Mouse (Mus musculus) thymus, postnatal 10 days (tissue): ENCODE data around the gene Unkl.
"Not testable (repeated sequence)": the region's sequence is repeated elsewhere in the genome, so short reads cannot be mapped to it uniquely, and the experiment has no call there.

Experiments used
- DNase-seq, 2 experiments: peaks; one replicate each; pipeline ENCODE4 v3.0.0; 2021; ENCODE audit warnings: low spot score in 2 of 2

Gene Unkl

DNA sequence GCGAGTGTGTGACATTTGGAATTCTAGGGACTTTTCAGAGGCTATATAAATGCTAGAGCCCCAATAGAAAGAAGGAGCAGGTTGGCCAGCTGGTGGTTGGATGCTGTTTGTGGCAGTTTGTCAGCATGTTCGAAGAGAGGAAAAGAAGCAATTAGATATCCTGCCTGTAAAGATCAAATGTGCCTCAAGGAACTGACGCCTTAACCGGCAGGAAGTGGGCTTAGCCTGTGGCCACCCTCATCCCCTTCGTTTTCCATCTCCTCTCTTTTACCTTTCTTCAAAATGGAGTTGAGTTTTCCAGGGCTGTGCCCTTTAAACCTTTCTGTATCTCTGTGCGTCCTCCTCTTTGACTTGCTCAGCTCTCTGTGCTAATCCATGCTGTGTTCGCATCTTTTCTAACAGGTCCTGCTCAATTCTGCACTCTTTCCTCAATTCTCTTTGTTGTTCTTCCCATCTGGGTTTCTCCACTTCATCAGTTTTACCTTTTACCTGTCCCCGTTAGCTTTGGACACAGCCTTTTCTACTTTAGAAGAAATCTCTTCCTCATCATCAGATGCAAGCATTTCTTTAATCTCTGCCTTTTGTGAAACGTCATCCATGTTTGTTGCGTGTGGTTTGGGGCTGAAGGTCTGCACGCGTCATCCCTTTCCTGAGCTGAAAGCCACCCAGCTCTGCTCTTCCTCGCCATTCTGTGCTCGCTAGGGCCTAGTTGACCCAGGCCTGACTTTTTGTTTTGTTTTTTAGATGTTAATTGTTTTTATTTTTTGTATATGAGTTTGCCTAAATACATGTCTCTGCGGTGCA, 31.5 kb downstream of the Unkl start:
- peak; percentile 38 to 44 for DNase-seq

DNA sequence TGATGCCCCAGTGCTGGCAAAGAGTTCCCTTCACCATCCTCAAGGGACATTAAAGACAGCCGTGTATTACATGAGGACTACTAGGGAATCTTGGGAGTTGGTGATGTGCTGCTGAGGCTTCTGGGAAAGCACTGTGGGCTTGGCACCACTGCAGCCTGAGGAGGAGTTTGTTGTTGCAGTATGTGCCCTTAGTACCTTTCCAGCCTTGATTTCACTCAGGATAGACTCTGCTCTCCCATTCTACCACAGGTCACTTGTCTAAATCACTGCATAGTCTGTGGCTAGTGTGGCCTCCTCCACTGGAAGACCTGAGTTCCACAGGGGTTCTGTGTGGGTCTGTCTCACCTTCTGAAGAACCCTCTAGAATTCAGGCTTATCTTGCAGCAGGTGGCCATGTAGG, 32.5 kb downstream of the Unkl start:
- DNase-seq, result no peak

DNA sequence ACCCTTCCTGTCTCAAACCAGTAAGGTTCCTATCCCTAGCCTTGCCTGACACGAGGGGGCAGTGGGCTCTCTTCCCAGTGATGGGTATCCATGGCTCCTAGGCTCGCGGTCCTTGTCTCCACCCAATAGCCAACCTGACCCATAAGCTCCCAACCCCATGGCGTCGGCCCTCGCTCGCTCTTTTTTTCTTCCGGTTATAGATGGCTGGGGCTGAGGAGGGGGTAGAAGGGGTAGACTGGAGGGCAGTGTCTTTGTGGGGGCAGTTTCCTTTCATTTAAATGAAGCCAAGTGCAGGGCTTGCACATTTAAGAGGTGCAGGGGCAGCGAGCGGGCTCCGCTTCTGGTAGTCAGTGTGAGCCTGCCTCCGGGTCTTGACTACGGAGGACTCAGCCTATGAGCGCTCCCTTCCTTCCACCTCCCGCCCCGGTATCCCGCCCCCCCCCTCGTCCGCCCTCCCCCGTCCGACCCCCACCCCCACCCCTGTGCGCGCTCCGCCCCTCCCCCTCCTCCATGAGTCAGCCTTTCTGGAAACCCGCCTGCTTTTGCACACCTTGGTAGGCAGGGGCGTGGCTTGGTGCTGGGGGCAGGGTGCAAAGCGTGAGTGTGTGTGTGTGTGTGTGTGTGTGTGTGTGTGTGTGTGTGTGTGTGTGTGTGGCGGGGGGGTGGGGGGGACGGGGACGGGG, 33.8 kb downstream of the Unkl start:
- peak; percentile 81 to 82 for DNase-seq

DNA sequence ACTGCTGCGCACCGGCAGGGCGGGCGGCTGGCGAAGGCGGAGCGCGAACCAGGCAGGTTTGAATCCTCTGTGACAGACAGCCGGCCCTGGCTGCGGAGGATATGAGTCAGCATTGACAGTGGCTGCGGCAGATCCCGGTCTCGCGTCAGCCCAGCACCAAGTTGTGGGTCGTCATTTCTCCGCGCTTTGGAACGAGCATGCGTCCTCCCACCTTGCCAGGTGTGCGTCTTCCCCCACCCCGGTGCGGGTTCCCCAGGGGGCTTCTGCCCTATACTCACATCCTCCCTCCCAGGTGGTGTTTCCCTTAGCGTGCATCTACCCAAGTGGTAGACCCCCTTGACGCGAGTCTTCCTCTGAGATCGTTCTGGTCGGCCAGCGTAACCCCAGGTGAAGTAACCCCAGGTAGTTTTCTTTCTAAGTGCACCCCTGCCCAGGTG, 34.3 kb downstream of the Unkl start:
- peak; percentile 47 to 61 for DNase-seq

DNA sequence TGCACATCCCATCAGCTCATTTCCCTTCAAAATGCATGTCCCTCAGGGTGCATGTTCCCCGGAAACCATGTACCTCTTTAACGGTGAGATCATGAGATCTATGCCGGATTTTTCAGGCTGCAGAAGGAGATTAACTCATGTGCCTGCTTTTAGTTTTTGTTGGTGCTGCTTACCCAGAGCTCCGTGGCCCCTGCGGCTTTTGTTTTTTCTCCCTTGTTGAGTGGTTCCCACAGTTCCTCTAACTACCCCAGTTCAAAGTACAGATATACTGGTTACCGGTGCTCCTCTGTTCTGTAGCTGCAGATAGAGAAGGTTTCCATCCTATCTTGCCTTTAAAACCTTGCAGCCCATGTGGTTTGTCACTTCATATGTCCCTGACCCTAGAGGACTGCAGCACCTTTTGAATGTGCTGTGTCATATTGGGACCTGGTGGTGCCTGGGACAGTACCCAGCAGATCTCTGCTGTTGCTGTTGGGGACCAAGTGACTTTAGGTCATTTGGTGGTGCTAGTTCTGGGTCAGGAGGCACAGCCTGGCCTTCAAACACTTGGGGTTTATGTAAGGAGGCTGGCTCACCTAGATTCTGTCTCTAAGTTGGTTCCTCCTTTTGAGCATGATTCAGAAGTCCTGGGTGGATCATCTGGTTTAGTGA, 34.9 kb downstream of the Unkl start:
- DNase-seq, result peak; percentile 21 to 27

DNA sequence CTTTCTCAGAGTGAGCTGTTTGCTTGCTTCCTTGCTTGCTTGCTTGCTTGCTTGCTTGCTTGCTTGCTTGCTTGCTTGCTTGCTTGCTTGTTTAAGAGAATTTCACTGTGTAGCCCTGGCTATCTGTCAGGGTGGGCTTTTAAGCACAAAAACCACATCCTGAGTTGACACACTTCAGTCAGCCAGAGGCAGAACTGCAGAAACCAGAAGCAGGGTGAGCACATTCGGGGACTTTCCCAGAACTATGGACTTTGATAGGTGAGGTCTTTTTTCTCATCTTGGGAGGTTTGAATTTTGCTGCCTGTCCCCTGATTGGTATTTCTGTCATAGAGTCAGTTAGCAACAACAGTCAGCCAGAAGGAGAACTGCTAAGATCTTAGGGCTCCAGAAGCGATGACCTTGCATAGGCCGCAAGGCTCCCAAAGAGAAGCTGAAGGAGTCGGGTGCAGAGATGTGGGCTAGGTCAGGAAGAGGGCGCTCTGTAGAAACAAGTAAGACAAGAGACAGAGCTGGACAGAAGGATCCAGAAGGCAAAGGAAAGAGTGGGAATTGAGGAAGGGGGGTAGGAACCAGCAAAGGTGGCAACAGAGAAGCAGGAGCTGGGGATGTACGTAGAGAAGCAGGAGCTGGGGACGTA, 36.5 kb downstream of the Unkl start:
- DNase-seq, result peak; percentile 43 to 50

DNA sequence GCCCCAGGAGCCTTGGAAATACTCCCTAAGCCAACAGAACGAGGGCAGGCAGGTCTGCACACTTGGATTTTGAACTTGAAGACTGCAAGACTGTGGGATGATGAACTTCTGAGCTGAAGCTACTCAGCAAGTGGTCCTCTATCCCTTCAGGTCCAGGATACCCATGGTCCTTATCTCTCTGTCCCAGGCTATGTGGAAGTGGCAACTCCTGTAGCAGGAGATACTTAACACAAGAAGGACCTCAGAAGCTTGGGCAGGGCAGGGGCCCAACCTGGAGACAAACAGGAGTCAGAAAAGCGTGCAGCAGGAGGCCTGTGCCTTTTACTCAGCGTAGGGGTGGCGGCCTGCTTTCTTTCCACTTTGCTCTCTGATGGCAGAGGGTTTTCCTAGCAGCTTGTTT, 37.5 kb downstream of the Unkl start:
- DNase-seq, result no peak

DNA sequence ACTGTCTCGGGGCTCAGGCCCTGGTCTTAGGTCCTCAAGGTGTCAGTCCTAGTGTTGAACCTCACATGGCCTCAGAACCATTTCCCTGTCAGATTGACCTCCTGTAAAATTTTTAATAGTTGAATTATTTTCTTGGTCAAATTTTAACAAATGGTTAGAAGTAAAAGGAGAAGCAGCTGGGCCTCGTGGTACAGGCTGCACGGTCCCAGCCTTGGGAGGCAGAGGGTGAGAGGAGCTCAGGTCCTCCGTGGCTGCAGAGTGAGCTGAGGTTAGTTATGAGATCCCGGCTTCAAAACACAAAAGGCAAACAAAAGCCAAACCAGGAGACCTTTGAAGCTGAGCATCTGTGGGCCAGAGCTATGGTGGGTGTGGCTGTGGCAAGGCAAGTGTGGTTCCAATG, 39.8 kb downstream of the Unkl start:
- no peak for DNase-seq

DNA sequence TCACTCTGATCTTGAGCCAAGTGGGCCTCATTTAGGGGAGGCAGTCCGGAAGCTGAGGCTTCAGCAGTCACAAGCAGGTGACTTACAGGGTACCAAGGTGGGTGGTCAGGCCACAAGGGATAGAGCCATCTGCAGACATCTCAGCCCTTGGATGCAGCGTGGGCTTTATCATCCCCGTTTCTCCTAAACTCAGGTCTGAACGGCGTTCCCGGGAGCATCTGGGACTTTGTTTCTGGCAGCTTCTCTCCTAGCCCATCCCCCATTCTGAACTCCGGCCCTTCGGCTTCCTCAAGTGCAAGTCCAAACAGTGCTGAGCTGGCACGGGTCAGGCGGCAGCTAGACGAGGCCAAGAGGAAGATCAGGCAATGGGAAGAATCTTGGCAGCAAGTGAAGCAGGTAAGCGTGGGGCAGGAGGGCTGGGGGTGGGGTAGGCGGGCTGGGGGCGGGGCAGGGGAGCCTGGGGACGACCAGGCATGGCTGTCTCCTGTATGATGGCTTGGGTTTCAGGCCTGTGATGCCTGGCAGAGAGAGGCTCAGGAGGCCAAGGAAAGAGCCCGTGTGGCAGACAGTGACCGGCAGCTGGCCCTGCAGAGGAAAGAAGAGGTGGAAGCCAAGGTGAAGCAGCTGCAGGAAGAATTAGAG, 41.9 kb downstream of the Unkl start:
- not testable (repeated sequence) for DNase-seq

DNA sequence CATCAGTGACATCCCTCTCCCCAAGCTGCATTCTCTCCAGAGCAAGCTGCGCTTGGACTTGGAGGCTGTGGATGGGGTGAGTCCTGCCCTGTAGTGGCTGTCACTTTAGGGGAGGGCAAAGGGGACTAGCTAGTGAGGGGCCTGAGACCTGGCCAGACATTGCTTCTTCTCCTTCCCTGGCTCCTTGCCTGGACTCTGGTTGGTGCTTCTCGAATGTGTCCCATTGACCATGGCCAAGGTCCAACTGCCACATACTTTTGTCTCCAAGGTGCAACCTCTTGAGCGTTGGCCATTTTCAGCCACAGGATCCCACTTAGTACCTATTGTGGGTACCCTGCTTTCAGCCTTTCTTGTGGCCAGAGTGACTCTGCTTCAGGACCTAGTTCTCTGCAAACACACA, 42.5 kb downstream of the Unkl start:
- no peak for DNase-seq

DNA sequence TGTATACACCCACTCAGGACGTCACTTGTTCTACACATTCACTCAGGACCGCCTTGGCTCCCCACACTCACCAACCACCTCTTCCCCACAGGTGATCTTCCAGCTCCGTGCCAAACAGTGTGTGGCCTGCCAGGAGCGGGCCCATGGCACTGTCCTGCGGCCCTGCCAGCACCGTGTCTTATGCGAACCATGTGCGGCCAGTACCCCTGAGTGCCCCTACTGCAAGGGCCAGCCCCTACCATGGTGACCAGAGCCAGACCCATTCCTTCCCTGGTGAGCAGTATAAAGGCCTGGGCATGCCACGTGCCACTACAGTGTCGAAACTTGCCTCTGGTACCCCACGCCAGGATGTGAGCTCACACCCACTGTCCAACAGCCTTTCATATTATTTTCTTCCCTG, 43.4 kb downstream of the Unkl start:
- not testable (repeated sequence) for DNase-seq

DNA sequence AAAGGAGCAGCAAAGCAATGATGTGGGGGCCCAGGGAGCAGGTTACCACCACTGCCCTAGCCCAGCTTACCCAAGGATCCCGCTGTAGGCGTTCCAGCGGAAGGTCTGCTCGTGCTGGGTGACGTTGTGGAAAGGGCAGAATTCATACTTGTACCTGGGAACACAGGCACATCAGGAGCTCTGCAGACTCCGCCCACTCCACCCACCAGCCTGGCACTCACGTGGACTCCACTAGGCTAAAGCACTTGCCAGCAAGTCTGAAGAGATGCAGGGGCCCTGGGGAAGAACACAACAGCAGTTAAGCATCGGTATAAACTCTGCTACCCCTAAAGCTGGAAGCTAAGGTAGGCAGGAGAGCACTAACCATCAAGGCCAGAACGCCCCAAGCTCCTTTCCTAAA, 47.4 kb downstream of the Unkl start:
- DNase-seq, result no peak

DNA sequence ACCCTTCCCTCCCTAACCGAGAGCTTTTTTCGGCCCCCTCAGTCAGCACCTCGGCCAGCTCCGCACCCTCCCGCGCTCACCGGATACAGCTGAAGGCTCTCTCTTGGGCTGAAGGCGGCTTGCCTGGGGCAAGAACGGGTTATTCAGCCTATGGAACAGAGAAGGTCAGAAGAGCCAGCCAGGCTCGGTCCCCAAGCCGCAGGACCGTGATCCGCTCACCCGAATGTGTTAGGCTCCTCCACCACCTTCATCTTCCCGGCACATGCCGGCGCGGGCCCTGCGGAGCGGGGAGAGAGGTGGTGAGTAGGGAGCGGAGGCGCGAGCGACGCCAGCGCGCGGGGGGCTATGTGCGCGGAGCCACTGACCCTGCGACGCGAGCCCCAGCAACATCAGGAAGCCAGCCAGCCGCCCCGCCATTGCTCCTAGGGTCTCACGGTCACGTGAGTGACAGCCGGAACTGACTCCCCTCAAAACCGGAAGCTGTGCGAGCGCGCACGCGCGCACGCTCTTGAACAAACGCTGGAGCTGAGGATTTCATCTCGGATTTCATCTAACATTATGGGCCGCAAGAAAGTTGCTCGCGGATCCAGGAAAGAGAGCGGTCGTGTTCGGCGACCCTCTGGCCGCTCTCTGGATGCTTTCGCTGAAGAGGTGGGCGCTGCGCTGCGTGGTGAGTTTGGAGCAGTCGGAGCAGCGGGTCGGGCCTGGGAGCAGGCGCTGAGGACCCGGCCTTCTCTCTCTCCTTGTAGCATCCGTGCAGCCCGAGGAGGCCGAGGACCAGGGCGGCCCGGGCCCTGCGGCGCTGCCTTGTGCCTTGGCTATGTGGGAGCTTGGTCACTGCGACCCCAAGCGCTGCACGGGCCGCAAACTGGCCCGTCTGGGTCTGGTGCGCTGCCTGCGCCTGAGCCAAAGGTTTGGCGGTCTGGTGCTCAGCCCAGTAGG, 51.8 kb downstream of the Unkl start, which contains the start of the genes Gnptg and Tsr3:
Gene Gnptg, minus strand, starts transcription at position 430 of the 942 bp plus-strand sequence.
Gene Tsr3, plus strand, starts transcription at position 476 of the 942 bp plus-strand sequence.
- peak; percentile 80 to 85 for DNase-seq

DNA sequence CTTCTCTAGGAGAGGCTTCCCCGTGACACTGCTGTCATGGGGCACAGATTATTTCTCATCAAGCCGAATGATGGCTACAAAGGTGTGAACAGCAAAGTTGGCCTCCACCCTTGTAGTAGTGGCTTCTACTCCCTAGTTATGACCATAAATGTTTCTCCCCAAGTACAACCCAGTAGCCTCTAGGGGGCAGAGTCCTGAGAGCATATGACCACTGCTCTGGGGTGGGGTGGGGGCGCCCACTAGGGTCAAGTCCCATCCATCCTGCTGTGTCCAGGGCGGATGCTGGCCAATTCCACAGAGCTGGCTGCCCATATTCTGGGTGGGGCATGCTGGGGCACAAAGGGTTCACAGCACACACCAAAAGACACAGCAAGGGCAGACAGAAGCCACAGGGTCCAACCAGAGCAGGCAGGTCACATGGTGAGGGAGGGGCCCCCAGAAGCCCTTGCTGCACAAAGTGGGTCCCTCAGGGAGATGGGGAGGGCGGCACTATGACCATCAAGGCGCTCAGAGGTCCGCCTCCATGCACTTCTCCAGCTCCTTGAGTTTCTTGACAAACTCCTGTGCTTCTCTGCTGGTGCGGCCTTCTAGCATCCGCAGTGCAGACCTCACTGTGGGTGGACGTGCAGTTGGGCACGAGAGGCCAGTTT, 55.1 kb downstream of the Unkl start:
- DNase-seq, result no peak

DNA sequence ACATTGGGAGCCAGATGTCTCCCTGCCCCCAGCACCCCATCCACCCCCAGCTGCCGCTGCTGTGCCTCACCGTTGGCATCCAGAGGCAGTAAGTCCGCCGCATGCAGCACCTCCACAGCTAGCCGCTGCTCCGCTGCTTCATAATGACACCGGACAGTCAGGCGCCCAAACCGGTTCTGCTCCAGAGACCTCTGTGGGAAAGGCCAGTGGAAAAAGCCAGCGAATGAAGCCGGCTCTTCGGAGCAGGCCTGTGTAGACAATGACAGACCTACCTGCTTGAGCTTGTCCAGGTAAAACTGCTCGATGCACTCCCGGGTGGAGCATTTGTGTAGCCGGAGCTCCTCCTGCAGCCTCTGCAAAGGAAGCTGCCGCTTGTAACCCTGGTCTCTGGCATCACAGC, 56.0 kb downstream of the Unkl start:
- DNase-seq, result no peak

DNA sequence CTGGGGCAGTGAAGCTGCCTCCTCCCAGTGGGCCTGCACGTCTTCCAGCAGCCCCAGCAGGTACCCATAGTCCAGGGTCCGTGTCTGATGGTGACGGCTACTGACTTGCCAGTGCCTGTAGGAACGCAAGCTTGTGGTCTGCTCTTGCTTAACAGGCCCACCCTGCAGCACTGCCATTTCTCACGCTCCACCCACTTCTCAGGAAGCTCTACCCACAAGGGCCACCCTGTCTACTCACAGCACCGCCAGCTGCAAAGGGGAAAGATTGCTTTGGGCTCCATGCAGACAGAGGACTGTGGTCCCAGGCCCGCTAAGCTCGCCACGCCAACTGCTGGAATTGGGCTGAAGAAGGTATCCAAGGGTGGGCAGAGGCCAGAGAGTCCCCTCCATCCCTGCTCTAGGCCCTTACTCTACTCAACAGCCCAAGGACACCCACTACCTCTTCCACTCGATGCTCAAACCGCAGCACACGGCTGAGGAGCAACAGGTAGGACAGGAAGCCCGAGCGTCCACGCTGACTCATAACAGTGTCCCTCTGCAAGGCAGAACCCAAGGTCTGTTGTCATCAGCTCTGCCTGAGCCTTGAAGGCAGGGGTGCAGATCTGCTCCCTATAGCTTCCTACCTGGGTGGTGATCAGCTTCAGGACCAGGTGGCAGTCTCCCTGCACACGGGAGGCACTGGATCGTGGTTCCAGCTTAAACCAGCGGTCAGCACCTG, 60.0 kb downstream of the Unkl start:
- DNase-seq, result no peak

DNA sequence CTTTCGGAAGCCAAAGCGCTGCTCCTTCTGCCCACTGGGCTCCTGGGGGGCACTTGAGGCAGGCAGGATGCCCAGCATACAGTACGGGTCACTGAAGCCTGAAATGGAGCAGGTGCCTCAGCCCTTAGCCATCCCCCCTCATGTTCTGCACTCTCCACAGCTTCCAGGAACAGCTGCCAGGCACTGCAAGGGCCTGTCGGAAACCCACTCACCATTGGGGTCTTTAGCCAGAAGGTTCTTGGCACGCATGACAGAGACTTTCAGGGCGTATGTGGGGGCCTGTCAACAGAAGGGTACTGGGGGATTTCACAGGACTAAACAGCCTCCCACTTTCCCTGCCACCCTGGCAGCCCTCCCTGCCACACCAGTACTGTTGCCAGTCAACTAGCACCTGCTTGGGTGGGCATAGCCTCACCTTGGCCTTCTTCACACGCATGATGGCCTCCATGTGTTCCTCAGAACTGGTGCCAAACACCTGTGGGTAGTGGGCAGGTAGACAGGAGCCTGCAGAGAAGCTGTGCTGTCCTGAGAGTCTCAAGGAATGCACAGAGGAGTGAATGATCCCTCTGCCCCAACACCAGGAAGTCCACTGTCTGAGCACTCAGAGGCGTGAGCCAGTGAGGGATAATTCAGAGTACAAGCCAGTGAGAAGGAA, 62.1 kb downstream of the Unkl start:
- no peak for DNase-seq

DNA sequence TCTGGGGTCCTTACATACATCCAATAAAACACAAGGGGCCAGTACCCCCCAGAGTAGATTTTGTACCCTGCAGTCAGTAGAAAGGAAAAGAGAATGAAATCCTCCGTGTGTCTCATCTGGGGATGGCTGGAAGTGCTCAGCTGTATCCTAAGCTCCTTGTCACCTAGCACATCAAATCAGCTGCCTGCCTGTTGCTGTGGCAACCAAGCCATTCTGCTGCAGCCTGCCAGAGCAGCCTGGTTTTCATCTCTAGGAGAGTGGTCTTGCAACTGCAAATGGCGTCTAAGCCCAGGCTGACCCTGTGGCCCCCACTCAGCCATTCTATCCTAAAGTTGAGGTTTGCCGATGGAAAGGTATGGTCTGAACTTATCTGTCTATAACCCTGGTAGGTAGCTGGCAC, 64.4 kb downstream of the Unkl start:
- DNase-seq, result no peak

DNA sequence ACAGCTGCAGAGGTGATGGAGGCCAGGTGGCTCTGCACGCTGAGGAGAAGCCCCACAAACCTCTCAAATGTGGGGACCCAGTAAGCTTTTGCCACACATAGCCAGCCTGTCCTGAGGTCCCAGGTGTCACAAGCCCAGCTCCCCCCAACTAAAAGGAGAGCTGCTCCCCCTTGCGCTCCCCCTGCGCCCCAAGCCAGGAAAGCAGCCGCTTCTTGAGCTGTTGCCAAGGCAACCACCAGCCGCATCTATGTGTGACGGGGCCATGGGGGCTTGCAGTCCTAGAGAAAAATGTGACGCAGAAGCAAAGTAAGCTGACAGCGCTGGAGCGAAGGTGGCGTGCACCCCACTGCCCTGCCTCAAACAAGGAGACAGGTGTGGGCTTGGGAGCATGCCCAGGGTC, 65.6 kb downstream of the Unkl start:
- DNase-seq, result peak; percentile 73 to 81
